Mouse (Mus musculus): ENCODE results near the gene Cyp2j8.
"Not testable (repeated sequence)": the region's sequence is repeated elsewhere in the genome, so short reads cannot be mapped to it uniquely, and the experiment has no call there.

Cyp2j8 gene

DNA sequence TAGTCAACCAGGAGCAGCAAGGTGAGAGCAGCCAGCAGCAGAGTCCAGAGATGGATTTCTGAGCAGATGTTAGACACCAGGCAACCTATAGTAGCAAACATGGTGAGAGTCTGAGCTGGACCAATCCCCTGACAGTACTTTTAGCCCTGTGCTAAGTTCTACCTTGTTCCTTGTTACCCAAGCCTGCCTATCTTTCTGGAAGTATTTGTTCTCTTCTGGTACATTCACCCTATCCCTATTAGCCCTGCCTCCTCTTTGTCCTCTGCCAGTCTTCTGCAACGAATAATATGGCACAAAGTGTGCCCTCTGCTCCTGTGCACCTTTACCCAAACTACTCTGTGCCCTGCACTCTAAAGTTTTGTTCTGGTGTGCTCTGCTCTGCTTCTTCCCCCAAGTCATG, at the start of gene Cyp2j8:
Gene Cyp2j8 (minus strand): TSS at position 101 of the 400 bp plus-strand sequence.
- DNase-seq, result no peak

GRCm38 (mm10) chr4:96553133-96553819, 46.1 kb upstream of the Cyp2j8 start, which contains the start of gene Cyp2j6:
Gene Cyp2j6, minus strand, starts transcription at chr4:96553661.
- DNase-seq, result peak; percentile 21

DNA sequence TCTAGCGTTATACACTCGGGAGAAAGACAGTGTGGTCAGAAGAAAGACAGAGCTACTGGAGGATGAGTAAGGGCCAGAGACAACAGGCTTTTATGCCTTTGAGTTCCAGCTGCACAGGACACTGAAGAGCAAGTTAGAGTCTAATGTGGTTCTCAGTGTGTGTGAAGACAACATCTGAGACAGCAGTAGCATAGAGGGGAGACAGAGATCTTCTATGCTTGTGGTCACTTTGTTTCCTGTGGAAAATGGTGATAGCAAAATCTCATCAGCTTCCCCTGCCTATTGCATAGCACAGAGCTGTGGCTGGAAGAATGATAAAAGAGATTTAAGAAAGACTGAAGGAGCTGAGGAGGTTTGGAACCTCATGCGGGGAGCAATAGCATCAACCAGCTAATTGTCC, 44.4 kb upstream of the Cyp2j8 start:
- no peak for DNase-seq

DNA sequence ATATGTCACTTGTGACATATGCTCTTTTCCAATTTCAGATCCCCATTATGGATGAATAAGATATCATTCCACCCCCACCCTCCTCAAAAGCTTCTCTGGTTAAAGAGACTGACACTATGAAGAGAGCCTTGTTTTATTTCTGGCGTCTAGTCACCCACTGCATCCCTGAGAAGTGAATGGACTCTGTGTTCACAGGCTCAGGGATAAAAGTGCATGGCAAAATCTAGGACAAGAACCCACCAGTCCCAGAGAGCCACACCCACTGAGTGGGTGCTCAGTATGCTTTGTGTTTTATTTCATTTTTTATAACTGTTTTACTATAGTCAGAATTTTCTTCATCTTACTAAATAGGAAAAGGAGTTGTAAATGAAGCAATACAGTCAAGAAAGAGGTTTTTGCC, 38.8 kb upstream of the Cyp2j8 start:
- peak; percentile 18 for DNase-seq

DNA sequence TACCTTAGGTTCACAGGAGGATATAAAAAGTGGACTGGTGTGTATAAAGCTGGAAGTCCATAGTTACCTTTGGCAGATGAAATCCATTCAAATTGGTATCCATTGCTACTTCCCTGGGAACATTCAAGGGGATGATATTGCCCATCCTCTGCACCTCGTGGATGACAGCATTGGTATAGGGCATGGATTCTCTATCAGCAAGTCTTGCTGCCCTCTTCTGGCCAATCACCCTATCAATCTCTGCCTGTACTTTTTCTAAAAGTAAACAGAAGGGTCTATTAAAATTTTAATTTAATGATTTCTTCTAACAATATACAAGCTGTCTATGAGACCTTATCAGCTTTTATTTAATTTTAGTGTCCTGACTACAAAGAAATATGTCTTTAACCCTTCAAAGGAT, 18.6 kb upstream of the Cyp2j8 start:
- peak; percentile 3 for DNase-seq

GRCm38 (mm10) chr4:96522256-96522655, 15.1 kb upstream of the Cyp2j8 start:
- DNase-seq, result no peak

- DNase-seq, result no peak
Measured at GRCm38 (mm10) chr4:96510083-96510482, 2.9 kb upstream of the Cyp2j8 start.

- not testable (repeated sequence) for DNase-seq
Measured at GRCm38 (mm10) chr4:96463311-96464060, 43.7 kb downstream of the Cyp2j8 start.
